In the genomic region with DNA sequence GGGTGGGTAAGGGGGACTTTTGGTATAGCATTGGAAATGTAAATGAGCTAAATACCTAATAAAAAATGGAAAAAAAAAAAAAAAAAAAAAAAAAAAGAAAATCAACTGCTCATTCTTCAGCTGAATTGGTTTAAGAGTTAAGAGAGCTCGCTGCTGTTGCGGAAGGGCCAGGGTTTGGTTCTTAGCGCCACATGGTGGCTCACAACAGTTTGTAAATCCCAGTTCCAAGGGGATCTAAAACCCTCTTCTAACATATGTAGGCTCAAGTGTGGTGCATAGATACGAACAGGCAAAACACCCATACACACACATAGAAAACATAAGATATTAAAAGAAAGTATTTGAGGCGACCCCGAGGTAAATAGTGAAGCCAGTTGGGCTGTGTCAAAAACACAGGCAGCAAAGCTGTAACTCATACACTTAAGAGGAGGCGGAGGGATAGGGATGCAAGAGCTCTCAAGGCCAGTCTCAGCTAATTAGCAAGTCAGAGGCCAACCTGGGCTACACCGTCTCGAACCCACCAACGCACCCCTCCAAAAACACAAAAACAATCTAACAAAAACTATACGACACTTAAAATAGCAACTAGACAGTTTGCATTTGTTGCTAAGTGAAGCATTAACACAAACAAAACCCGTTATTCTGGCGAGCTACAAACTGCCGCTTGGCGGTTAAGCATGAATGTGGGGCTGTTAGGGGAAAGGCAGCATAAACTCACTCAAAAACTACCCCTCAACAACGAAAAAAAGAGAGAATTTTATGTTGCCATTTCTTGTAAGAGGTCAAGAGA, we compare ENCODE assay signal across 9 mouse cellular contexts. TPM values are rescaled to one million over a fixed set of nuclear protein-coding genes. Genes with fewer than 3 reads are reported as not detected.
DNase-seq lines count a peak whose midpoint lies in the region; ATAC-seq lines count a peak whose summit lies in the region.
"Had no signal": no experiment of that assay in that cellular context is flagged by ENCODE, and none has a peak within 500 bp of the region (broad histone marks: within the 10 kb centered on the region; RNA-seq: fewer than 3 reads in every experiment).

No protein-coding gene starts in this region.

- peak overlapping the region; percentile 88 for H3K4me3 ChIP-seq in erythroblast, embryonic 14.5 days (replicated peaks)
- peak overlapping the region; percentile 70 for H3K4me3 ChIP-seq in limb, embryonic 15.5 days

- ATAC-seq in limb, embryonic 15.5 days (ENCODE audit: insufficient number of reproducible peaks, low FRiP score, low TSS enrichment, low read depth): no peak

- H3K4me2 ChIP-seq in limb, embryonic 15.5 days: peak overlapping the region; percentile 76

- H3K27me3 ChIP-seq in erythroblast, embryonic 14.5 days (ENCODE audit: control insufficient read depth): no peaks in the 10 kb centered on the region
- no peaks in the 10 kb centered on the region for H3K27me3 ChIP-seq in limb, embryonic 15.5 days
- H3K27me3 ChIP-seq: Patski had no signal

- DNase-seq in heart, adult 11 months: peak; percentile 80
- no peak for DNase-seq in heart, adult 8-10 months (ENCODE audit: low spot score)
- DNase-seq in CD4-positive helper T cell, adult 2 months (ENCODE audit: low read depth, low spot score): peak; percentile 53
- no peak for DNase-seq in urinary bladder, postnatal 25 days (ENCODE audit: low spot score)
- no peak for DNase-seq in kidney, adult 8-10 months
- DNase-seq in cerebellum, adult 11 months: no peak

- H3K4me1 ChIP-seq in erythroblast, embryonic 14.5 days (ENCODE audit: control insufficient read depth): peaks cover 40% of the 10 kb centered on the region
- no peaks in the 10 kb centered on the region for H3K4me1 ChIP-seq in limb, embryonic 15.5 days

- H3K36me3 ChIP-seq in erythroblast, embryonic 14.5 days (ENCODE audit: control insufficient read depth): peaks cover 39% of the 10 kb centered on the region
- peaks cover 18% of the 10 kb centered on the region for H3K36me3 ChIP-seq in limb, embryonic 15.5 days

- peak overlapping the region; percentile 87 for H3K27ac ChIP-seq in limb, embryonic 15.5 days

- WGBS in limb, embryonic 15.5 days: 35% methylated on average over 16 of the region's 16 CpGs

- H3K9me3 ChIP-seq in erythroblast, embryonic 14.5 days (ENCODE audit: control insufficient read depth, low read length): no peaks in the 10 kb centered on the region
- H3K9me3 ChIP-seq in limb, embryonic 15.5 days: no peaks in the 10 kb centered on the region

- H3K9ac ChIP-seq in limb, embryonic 15.5 days: peak overlapping the region; percentile 70

RNA-seq across cellular contexts. Expression of gene Ddx19a, which starts 0.8 kb away (rescaled TPM):
- 10 to 100 TPM; 30.7 to 37.3 (median 35.3) TPM for total RNA-seq in heart, adult 8-10 months (2022)
- 4.4 and 5.7 TPM in 2 replicates for polyA plus RNA-seq in erythroblast, embryonic 14.5 days (2012)
- polyA plus RNA-seq in limb, embryonic 15.5 days (2015; fragmentation: Nextera tagmentation; extraction: Ambion mirVana): 12.4 and 15.9 TPM in 2 replicates

RNA-seq across cellular contexts. Expression of gene Ddx19b, which starts 34.7 kb away (rescaled TPM):
- total RNA-seq in heart, adult 8-10 months (2022): 10 to 100 TPM in 3 of 4 experiments, 1 to 10 TPM in 1; 9.8 to 11.9 (median 10.9) TPM
- 0.09 and 0.20 TPM in 2 replicates for polyA plus RNA-seq in erythroblast, embryonic 14.5 days (2012)
- 4.9 and 5.0 TPM in 2 replicates for polyA plus RNA-seq in limb, embryonic 15.5 days (2015; fragmentation: Nextera tagmentation; extraction: Ambion mirVana)

RNA-seq across cellular contexts. Expression of gene Aars, which starts 36.1 kb away (rescaled TPM):
- 10 to 100 TPM; 32.2 to 33.5 (median 33.0) TPM for total RNA-seq in heart, adult 8-10 months (2022)
- polyA plus RNA-seq in erythroblast, embryonic 14.5 days (2012): 4.3 and 8.5 TPM in 2 replicates
- 48.0 and 48.4 TPM in 2 replicates for polyA plus RNA-seq in limb, embryonic 15.5 days (2015; fragmentation: Nextera tagmentation; extraction: Ambion mirVana)

RNA-seq across cellular contexts. Expression of gene Exosc6, which starts 59.3 kb away (rescaled TPM):
- not detected for total RNA-seq in heart, adult 8-10 months (2022)
- polyA plus RNA-seq in erythroblast, embryonic 14.5 days (2012): 4.8 and 5.0 TPM in 2 replicates
- polyA plus RNA-seq in limb, embryonic 15.5 days (2015; fragmentation: Nextera tagmentation; extraction: Ambion mirVana): 8.2 and 9.7 TPM in 2 replicates
- polyA plus RNA-seq: Patski had no signal

Comparison
In these comparisons a context has a peak if more than half of its experiments do, and no peak if none do; other contexts are left out.
1. DNase-seq: peak in heart, adult 11 months (single experiment) and CD4-positive helper T cell, adult 2 months (single experiment); none in heart, adult 8-10 months (single experiment), urinary bladder, postnatal 25 days (single experiment), kidney, adult 8-10 months (0 of 2) and cerebellum, adult 11 months (single experiment).